Mouse (Mus musculus) liver, embryonic 16.5 days (tissue): ENCODE data around the gene AI597479. TPM values are rescaled to one million over a fixed set of nuclear protein-coding genes. Genes with fewer than 3 reads are reported as not detected.

Source experiments
- ATAC-seq: fragments of 200-750 bp; cut with Nextera tagmentation; 2 replicates; pipeline ENCODE4 v1.8.0; 2017; ENCODE audit warnings: low read depth, mild to moderate bottlenecking, moderate number of reproducible peaks, moderate library complexity
- H3K27ac ChIP-seq: fragments of 300-500 bp; sonication (generic); 2 replicates; pipeline ENCODE4 v1.5.1; 2014; ENCODE audit warnings: mild to moderate bottlenecking, low read length
- H3K27me3 ChIP-seq: fragments of 300-500 bp; sonication (generic); 2 replicates; pipeline ENCODE4 v1.6.1; 2014; ENCODE audit warnings: low read depth, low read length, mixed read lengths; ENCODE audit not compliant: control insufficient read depth, insufficient read depth
- H3K36me3 ChIP-seq: fragments of 300-500 bp; sonication (generic); 2 replicates; pipeline ENCODE4 v1.6.1; 2014; ENCODE audit warnings: mild to moderate bottlenecking; ENCODE audit not compliant: control insufficient read depth, insufficient read depth
- H3K4me1 ChIP-seq: fragments of 300-500 bp; sonication (generic); 2 replicates; pipeline ENCODE4 v1.6.1; 2014; ENCODE audit warnings: low read depth, low read length, mixed read lengths; ENCODE audit not compliant: control insufficient read depth
- H3K4me2 ChIP-seq: fragments of 300-500 bp; sonication (generic); 2 replicates; pipeline ENCODE4 v1.6.1; 2014; ENCODE audit warnings: low read depth, low read length, mixed read lengths
- H3K4me3 ChIP-seq: fragments of 300-500 bp; sonication (generic); 2 replicates; pipeline ENCODE4 v1.5.1; 2014; ENCODE audit warnings: low read depth, mild to moderate bottlenecking, low read length
- H3K9ac ChIP-seq: fragments of 300-500 bp; sonication (generic); 2 replicates; pipeline ENCODE4 v1.6.1; 2014; ENCODE audit warnings: low read depth, low read length
- H3K9me3 ChIP-seq: fragments of 300-500 bp; sonication (generic); replicated peaks from 2 replicates; pipeline ENCODE4 v1.6.1; 2016; ENCODE audit warnings: low read length; ENCODE audit not compliant: control insufficient read depth
- WGBS: fragments of 180-500 bp; shearing (Covaris S2); extraction: QIAGEN DNeasy Blood & Tissue Kit; methylation state at CpG from one replicate; pipeline ENCODE4 v1.1.7; 2014; ENCODE audit not compliant: insufficient replicate concordance; 5-methylcytosine and 5-hydroxymethylcytosine counted together
- polyA plus RNA-seq: library from polyadenylated mRNA; unstranded; fragments of >200 nt; fragmentation: Nextera tagmentation; extraction: Ambion mirVana; gene quantifications from 2 replicates; pipeline ENCODE4 v1.2.1, GENCODE M21; 2015

The AI597479 gene
- polyA plus RNA-seq, 1 experiment from 2014 or later, result 7.9 TPM

GRCm38 (mm10) chr1:43144338-43144906 is 45.9 kb downstream of the AI597479 start:
- Histone ChIP-seq H3K4me2 (no peak overlapping the region), H3K27me3 (no peaks in the 10 kb centered on the region), H3K36me3 (no peaks in the 10 kb centered on the region), H3K9me3 (no peaks in the 10 kb centered on the region), H3K9ac (no peak overlapping the region), H3K4me3 (no peak overlapping the region), H3K27ac (no peak overlapping the region), H3K4me1 (no peaks in the 10 kb centered on the region)
- no peak for ATAC-seq
- 63% methylated on average over 8 of the region's 8 CpGs for WGBS

- Histone ChIP-seq H3K27ac (no peak overlapping the region), H3K4me1 (no peaks in the 10 kb centered on the region), H3K27me3 (no peaks in the 10 kb centered on the region), H3K36me3 (no peaks in the 10 kb centered on the region), H3K4me3 (no peak overlapping the region), H3K9me3 (no peaks in the 10 kb centered on the region), H3K4me2 (no peak overlapping the region), H3K9ac (no peak overlapping the region)
- WGBS, result 55% methylated on average over 6 of the region's 6 CpGs
- ATAC-seq, result no peak
Observed at GRCm38 (mm10) chr1:43145388-43145787, 46.9 kb downstream of the AI597479 start.

- WGBS, result 39% methylated on average over 2 of the region's 2 CpGs
- ATAC-seq, result no peak
- Histone ChIP-seq H3K4me2 (no peak overlapping the region), H3K4me3 (no peak overlapping the region), H3K9ac (no peak overlapping the region), H3K9me3 (no peaks in the 10 kb centered on the region), H3K27ac (no peak overlapping the region), H3K4me1 (no peaks in the 10 kb centered on the region), H3K36me3 (no peaks in the 10 kb centered on the region), H3K27me3 (no peaks in the 10 kb centered on the region)
Observed at GRCm38 (mm10) chr1:43147474-43147873, 49.0 kb downstream of the AI597479 start.

GRCm38 (mm10) chr1:43150225-43150624 is 51.7 kb downstream of the AI597479 start:
- ATAC-seq, result no peak

GRCm38 (mm10) chr1:43152626-43153025 is 54.1 kb downstream of the AI597479 start:
- H3K4me2 ChIP-seq, result no peak overlapping the region
- no peak overlapping the region for H3K27ac ChIP-seq
- WGBS, result 44% methylated on average over 4 of the region's 4 CpGs
- H3K9ac ChIP-seq, result no peak overlapping the region
- no peaks in the 10 kb centered on the region for H3K36me3 ChIP-seq
- H3K27me3 ChIP-seq, result no peaks in the 10 kb centered on the region
- ATAC-seq, result no peak
- H3K9me3 ChIP-seq, result no peaks in the 10 kb centered on the region
- no peak overlapping the region for H3K4me3 ChIP-seq
- no peaks in the 10 kb centered on the region for H3K4me1 ChIP-seq

More at GRCm38 (mm10) chr1:43150225-43150624, 51.7 kb downstream of the AI597479 start:
- 53% methylated on average over 3 of the region's 3 CpGs for WGBS
- Histone ChIP-seq H3K36me3 (no peaks in the 10 kb centered on the region), H3K4me2 (no peak overlapping the region), H3K4me1 (no peaks in the 10 kb centered on the region), H3K4me3 (no peak overlapping the region), H3K27ac (no peak overlapping the region), H3K9ac (no peak overlapping the region), H3K27me3 (no peaks in the 10 kb centered on the region), H3K9me3 (no peaks in the 10 kb centered on the region)

GRCm38 (mm10) chr1:43153538-43153937 is 55.0 kb downstream of the AI597479 start:
- H3K9me3 ChIP-seq, result no peaks in the 10 kb centered on the region
- H3K9ac ChIP-seq, result no peak overlapping the region
- WGBS, result 46% methylated on average over 5 of the region's 5 CpGs
- no peaks in the 10 kb centered on the region for H3K36me3 ChIP-seq
- H3K4me2 ChIP-seq, result no peak overlapping the region
- H3K4me3 ChIP-seq, result no peak overlapping the region
- no peaks in the 10 kb centered on the region for H3K27me3 ChIP-seq
- no peak for ATAC-seq
- H3K4me1 ChIP-seq, result no peaks in the 10 kb centered on the region
- H3K27ac ChIP-seq, result no peak overlapping the region

GRCm38 (mm10) chr1:43154491-43154890 is 56.0 kb downstream of the AI597479 start:
- H3K36me3 ChIP-seq, result no peaks in the 10 kb centered on the region
- H3K27me3 ChIP-seq, result no peaks in the 10 kb centered on the region
- no peak overlapping the region for H3K9ac ChIP-seq
- H3K4me2 ChIP-seq, result no peak overlapping the region
- H3K4me3 ChIP-seq, result no peak overlapping the region
- H3K4me1 ChIP-seq, result no peaks in the 10 kb centered on the region
- no peaks in the 10 kb centered on the region for H3K9me3 ChIP-seq
- 37% methylated on average over 2 of the region's 2 CpGs for WGBS
- no peak overlapping the region for H3K27ac ChIP-seq
- no peak for ATAC-seq

GRCm38 (mm10) chr1:43157907-43158306 is 59.4 kb downstream of the AI597479 start:
- Histone ChIP-seq H3K4me3 (no peak overlapping the region), H3K9ac (no peak overlapping the region), H3K4me1 (no peaks in the 10 kb centered on the region), H3K27ac (no peak overlapping the region), H3K9me3 (no peaks in the 10 kb centered on the region), H3K27me3 (no peaks in the 10 kb centered on the region; the same call in 1 of the 2 replicates), H3K4me2 (no peak overlapping the region), H3K36me3 (no peaks in the 10 kb centered on the region)
- 67% methylated on average over 2 of the region's 2 CpGs for WGBS
- no peak for ATAC-seq

- no peak overlapping the region for H3K9ac ChIP-seq
- ATAC-seq, result no peak
- H3K4me2 ChIP-seq, result no peak overlapping the region
- H3K9me3 ChIP-seq, result no peaks in the 10 kb centered on the region
- H3K27me3 ChIP-seq, result peaks cover 14% of the 10 kb centered on the region
- H3K4me1 ChIP-seq, result no peaks in the 10 kb centered on the region
- WGBS, result 36% methylated on average over 4 of the region's 4 CpGs
- H3K27ac ChIP-seq, result no peak overlapping the region
- no peaks in the 10 kb centered on the region for H3K36me3 ChIP-seq
- no peak overlapping the region for H3K4me3 ChIP-seq
Observed at GRCm38 (mm10) chr1:43159429-43159828, 60.9 kb downstream of the AI597479 start.
